23 mouse cellular contexts compared by ENCODE assay signal in genomic region chr12:113224687-113225091, GRCm38 (mm10). TPM values are rescaled to one million over a fixed set of nuclear protein-coding genes. Genes with fewer than 3 reads are reported as not detected.
A peak's percentile ranks its signal among the peaks of the same experiment; 100 is the strongest.
DNase-seq lines count a peak whose midpoint lies in the region; ATAC-seq and TF ChIP-seq lines count a peak whose summit lies in the region.
"Had no signal": no experiment of that assay in that cellular context is flagged by ENCODE, and none has a peak within 500 bp of the region (broad histone marks: within the 10 kb centered on the region; RNA-seq: fewer than 3 reads in every experiment).

No protein-coding gene starts in this region.

- H3K27me3 ChIP-seq in spleen, adult 2 months (ENCODE audit: control insufficient read depth, insufficient read depth, low read length): no peaks in the 10 kb centered on the region
- H3K27me3 ChIP-seq: embryonic facial prominence, embryonic 15.5 days; forebrain, embryonic 15.5 days; heart, embryonic 12.5 days; Patski had no signal

- no peak for TF ChIP-seq CTCF in spleen, adult 2 months (IDR thresholded peaks at IDR 0.05; ENCODE audit: extremely low read depth, insufficient read depth, insufficient read length, insufficient replicate concordance)
- TF ChIP-seq CTCF in gastrocnemius, adult 2 months (IDR thresholded peaks at IDR 0.05): no peak

- H3K27ac ChIP-seq in spleen, adult 2 months (ENCODE audit: insufficient read depth, low read length): peak overlapping the region; percentile 82
- H3K27ac ChIP-seq in gastrocnemius, adult 2 months: no peak overlapping the region
- H3K27ac ChIP-seq: embryonic facial prominence, embryonic 15.5 days; forebrain, embryonic 10.5 days; forebrain, embryonic 15.5 days had no signal

- no peak for ATAC-seq in CD4-positive, CD25-positive, alpha-beta regulatory T cell, adult 4 months
- ATAC-seq: forebrain, embryonic 15.5 days; hindbrain, embryonic 16.5 days; inflammation-experienced regulatory T-cells, adult 6 months; Patski had no signal

- H3K4me3 ChIP-seq in spleen, adult 2 months (ENCODE audit: extremely low read depth, insufficient read depth, insufficient read length): no peak overlapping the region
- no peak overlapping the region for H3K4me3 ChIP-seq in gastrocnemius, adult 2 months
- H3K4me3 ChIP-seq: embryonic facial prominence, embryonic 15.5 days; erythroblast, embryonic 14.5 days; forebrain, embryonic 10.5 days; forebrain, embryonic 15.5 days; heart, embryonic 12.5 days had no signal

- WGBS in spleen, adult 2 months: 68% methylated on average over 6 of the region's 6 CpGs

- intact Hi-C loops in gastrocnemius, adult 2 months (cut with DNase I): loop anchor here (5.0 kb wide), 1 partner anchor 263 kb away; the partner anchor contains the start of gene Adam6b

- TF ChIP-seq POLR2A in spleen, adult 2 months (IDR thresholded peaks at IDR 0.05; ENCODE audit: low read depth, low read length): no peak

- peak; percentile 53 for DNase-seq in CD4-positive, CD25-positive, alpha-beta regulatory T cell, adult 2 months (ENCODE audit: low read depth, low spot score)
- no peak for DNase-seq in spleen, adult 2 months (ENCODE audit: low read depth in 1 of 2, low spot score in 2 of 2)
- DNase-seq in spleen, postnatal 4 days (ENCODE audit: low spot score in 2 of 2): no peak
- peak; percentile 46 for DNase-seq in naive thymus-derived CD4-positive, alpha-beta T cell, adult 2 months (ENCODE audit: low read depth)
- no peak for DNase-seq in layer of hippocampus, adult 9-11 months
- no peak for DNase-seq in gastrocnemius, adult 2 months
- DNase-seq: adrenal gland, adult 2 months; cerebellum, adult 11 months; cerebellum, adult 8-10 months; cerebellum, postnatal 14 days; embryo, embryonic 11 days; gastrocnemius, postnatal 14 days had no signal

- H3K4me1 ChIP-seq in spleen, adult 2 months (ENCODE audit: control insufficient read depth, insufficient read depth, insufficient read length): peaks cover 46% of the 10 kb centered on the region
- H3K4me1 ChIP-seq: embryonic facial prominence, embryonic 15.5 days; forebrain, embryonic 10.5 days; forebrain, embryonic 15.5 days had no signal

- no peaks in the 10 kb centered on the region for H3K36me3 ChIP-seq in spleen, adult 2 months (ENCODE audit: control insufficient read depth, insufficient read depth, low read length)
- H3K36me3 ChIP-seq: embryonic facial prominence, embryonic 15.5 days; forebrain, embryonic 10.5 days; forebrain, embryonic 15.5 days; heart, embryonic 12.5 days had no signal

RNA-seq across cellular contexts. Expression of gene Tmem121, which starts 39.0 kb away (rescaled TPM):
- polyA plus RNA-seq in CD4-positive, CD25-positive, alpha-beta regulatory T cell, adult 4 months (2017; shearing (Covaris generic)): not detected
- 1.7 and 2.1 TPM in 2 replicates for polyA plus RNA-seq in spleen, adult 2 months (2012; rRNA removed)
- total RNA-seq in gastrocnemius, adult 2 months (2021): not detected
- total RNA-seq: common myeloid progenitor, adult 5-6 weeks; heart, postnatal 36 days had no signal
- polyA plus RNA-seq: erythroblast, embryonic 14.5 days had no signal

Comparison
In these comparisons a context has a peak if more than half of its experiments do, and no peak if none do; other contexts are left out.
1. DNase-seq: peak in CD4-positive, CD25-positive, alpha-beta regulatory T cell, adult 2 months (single experiment) and naive thymus-derived CD4-positive, alpha-beta T cell, adult 2 months (single experiment); none in spleen, adult 2 months (0 of 2), spleen, postnatal 4 days (0 of 2), layer of hippocampus, adult 9-11 months (single experiment) and gastrocnemius, adult 2 months (single experiment).